Mouse (Mus musculus): ENCODE data around the gene Akr1a1. TPM values are rescaled to one million over a fixed set of nuclear protein-coding genes. Genes with fewer than 3 reads are reported as not detected.
"Not testable (repeated sequence)": the region's sequence is repeated elsewhere in the genome, so short reads cannot be mapped to it uniquely, and the experiment has no call there.

Akr1a1 gene
- polyA plus RNA-seq, 1 experiment from 2014 or later, result 751 TPM

DNA sequence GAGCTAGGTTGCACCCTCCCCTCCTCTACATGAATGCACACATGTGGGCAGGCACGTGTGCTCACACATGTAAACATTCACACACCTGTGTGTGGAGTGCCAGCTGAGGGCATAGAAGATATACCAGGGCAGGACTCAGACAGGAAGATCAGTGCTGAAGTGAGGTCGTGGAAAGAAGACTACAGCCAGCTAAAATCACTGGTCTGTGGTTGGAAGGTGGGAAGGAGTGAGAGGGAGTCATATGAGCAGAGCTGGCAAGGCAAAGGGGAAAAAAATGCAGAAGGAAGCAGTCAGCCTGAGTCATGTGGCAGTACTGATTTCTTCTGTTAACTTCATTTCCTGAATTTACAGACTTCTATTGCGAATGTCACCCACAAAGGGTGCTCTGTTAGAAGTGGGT, 16.7 kb upstream of the Akr1a1 start:
- Histone ChIP-seq H3K9ac (ENCODE audit: low read depth, low read length) (no peak overlapping the region), H3K27ac (ENCODE audit: low read depth, low read length) (no peak overlapping the region), H3K27me3 (ENCODE audit: control insufficient read depth, insufficient read depth, low read length) (no peaks in the 10 kb centered on the region), H3K4me3 (ENCODE audit: low read length) (no peak overlapping the region), H3K36me3 (ENCODE audit: control insufficient read depth, insufficient read depth, low read length) (no peaks in the 10 kb centered on the region), H3K4me2 (replicated peaks; ENCODE audit: low read depth, low read length) (no peak overlapping the region), H3K4me1 (ENCODE audit: control insufficient read depth, insufficient read depth, low read length) (no peaks in the 10 kb centered on the region), H3K9me3 (ENCODE audit: control insufficient read depth, low read length) (no peaks in the 10 kb centered on the region)
- WGBS, result 59% methylated on average over 3 of the region's 3 CpGs
- no peak for ATAC-seq (ENCODE audit: low FRiP score, low TSS enrichment)

DNA sequence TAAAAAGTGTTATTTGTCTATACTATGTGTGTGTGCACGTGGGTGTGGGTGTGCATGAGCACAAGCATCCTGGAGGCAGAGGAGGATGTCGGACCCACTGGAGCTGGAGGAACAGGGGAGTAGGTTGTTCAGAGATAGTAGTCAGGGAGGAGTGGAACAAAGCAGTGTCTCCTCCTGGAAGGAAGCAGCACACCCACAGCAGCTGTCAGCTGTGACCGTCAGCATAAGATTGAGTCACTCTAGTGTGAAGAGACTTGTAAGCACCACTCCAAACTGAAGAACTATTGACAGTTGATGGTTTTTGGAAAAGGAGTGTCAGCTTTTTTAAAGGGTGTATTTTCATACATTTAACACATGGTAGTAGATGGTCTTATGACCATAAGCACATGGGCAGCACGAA, 15.1 kb upstream of the Akr1a1 start:
- Histone ChIP-seq H3K27ac (ENCODE audit: low read depth, low read length) (no peak overlapping the region), H3K4me2 (replicated peaks; ENCODE audit: low read depth, low read length) (no peak overlapping the region), H3K36me3 (ENCODE audit: control insufficient read depth, insufficient read depth, low read length) (no peaks in the 10 kb centered on the region), H3K4me1 (ENCODE audit: control insufficient read depth, insufficient read depth, low read length) (no peaks in the 10 kb centered on the region), H3K9ac (ENCODE audit: low read depth, low read length) (no peak overlapping the region), H3K27me3 (ENCODE audit: control insufficient read depth, insufficient read depth, low read length) (no peaks in the 10 kb centered on the region), H3K9me3 (ENCODE audit: control insufficient read depth, low read length) (no peaks in the 10 kb centered on the region), H3K4me3 (ENCODE audit: low read length) (no peak overlapping the region)
- ATAC-seq (ENCODE audit: low FRiP score, low TSS enrichment), result no peak; the same call in 1 of the 2 replicates
- WGBS, result 62% methylated on average over 4 of the region's 4 CpGs

DNA sequence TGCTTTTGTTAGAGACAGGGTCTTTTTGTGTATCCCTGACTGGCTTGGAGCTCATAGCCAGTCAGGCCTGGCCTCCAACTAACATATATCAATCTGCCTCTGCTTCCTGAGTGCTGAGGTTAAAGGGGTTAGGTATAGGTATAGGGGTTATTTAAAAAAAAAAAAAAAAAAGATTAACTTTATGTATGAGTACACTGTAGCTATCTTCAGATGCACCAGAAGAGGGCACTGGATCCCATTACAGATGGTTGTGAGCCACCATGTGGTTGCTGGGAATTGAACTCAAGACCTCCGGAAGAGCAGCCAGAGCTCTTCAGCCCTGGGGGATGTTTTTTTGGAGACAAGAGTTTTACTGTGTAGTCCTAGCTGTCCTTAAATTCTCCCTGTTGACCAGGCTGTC, 10.5 kb upstream of the Akr1a1 start:
- Histone ChIP-seq H3K9me3 (ENCODE audit: control insufficient read depth, low read length) (no peaks in the 10 kb centered on the region), H3K9ac (ENCODE audit: low read depth, low read length) (no peak overlapping the region), H3K27me3 (ENCODE audit: control insufficient read depth, insufficient read depth, low read length) (no peaks in the 10 kb centered on the region), H3K27ac (ENCODE audit: low read depth, low read length) (no peak overlapping the region), H3K36me3 (ENCODE audit: control insufficient read depth, insufficient read depth, low read length) (no peaks in the 10 kb centered on the region), H3K4me1 (ENCODE audit: control insufficient read depth, insufficient read depth, low read length) (no peaks in the 10 kb centered on the region), H3K4me3 (ENCODE audit: low read length) (no peak overlapping the region), H3K4me2 (replicated peaks; ENCODE audit: low read depth, low read length) (no peak overlapping the region)
- WGBS, result 94% methylated on average over 1 of the region's 1 CpGs
- no peak for ATAC-seq (ENCODE audit: low FRiP score, low TSS enrichment)

DNA sequence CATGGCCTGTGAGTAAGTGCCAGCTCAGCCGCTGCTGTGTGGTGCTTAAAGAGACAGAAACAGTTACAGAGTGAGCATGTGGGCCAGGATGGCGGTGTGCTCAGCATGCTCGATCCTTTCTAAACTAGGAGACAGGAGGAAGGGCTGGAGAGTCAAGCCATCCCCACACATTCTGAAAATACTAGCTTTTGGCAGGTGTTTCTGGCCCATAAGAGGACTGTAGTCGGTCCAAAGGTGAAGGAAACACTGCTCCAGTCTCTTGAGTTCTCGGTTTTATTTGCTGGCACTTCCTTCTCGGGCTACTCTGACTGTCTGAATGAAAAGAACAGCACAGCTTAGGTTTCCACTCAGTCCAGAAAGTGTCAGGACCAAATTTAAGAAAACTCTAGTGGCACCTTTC, 9.3 kb upstream of the Akr1a1 start:
- no peak overlapping the region for H3K27ac ChIP-seq (ENCODE audit: low read depth, low read length)
- no peak overlapping the region for H3K4me2 ChIP-seq (replicated peaks; ENCODE audit: low read depth, low read length)
- H3K4me1 ChIP-seq (ENCODE audit: control insufficient read depth, insufficient read depth, low read length), result no peaks in the 10 kb centered on the region
- H3K27me3 ChIP-seq (ENCODE audit: control insufficient read depth, insufficient read depth, low read length), result no peaks in the 10 kb centered on the region
- ATAC-seq (ENCODE audit: low FRiP score, low TSS enrichment), result no peak
- no peak overlapping the region for H3K4me3 ChIP-seq (ENCODE audit: low read length)
- no peak overlapping the region for H3K9ac ChIP-seq (ENCODE audit: low read depth, low read length)
- no peaks in the 10 kb centered on the region for H3K36me3 ChIP-seq (ENCODE audit: control insufficient read depth, insufficient read depth, low read length)
- H3K9me3 ChIP-seq (ENCODE audit: control insufficient read depth, low read length), result no peaks in the 10 kb centered on the region
- WGBS, result 72% methylated on average over 6 of the region's 6 CpGs

DNA sequence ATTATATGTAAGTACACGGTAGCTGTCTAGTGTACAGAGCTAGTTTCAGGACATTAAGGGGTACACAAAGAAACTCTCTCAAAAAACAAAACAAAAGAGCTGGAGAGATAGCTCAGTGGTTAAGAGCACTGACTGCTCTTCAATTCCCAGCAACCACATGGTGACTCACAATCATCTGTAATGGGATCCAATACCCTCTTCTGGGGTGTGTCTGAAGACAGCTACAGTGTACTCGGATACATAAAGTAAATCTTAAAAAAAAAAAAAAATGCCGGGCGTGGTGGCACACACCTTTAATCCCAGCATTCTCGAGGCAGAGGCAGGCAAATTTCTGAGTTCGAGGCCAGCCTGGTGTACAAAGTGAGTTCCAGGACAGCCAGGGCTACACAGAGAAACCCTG, 8.4 kb upstream of the Akr1a1 start:
- H3K4me2 ChIP-seq (replicated peaks; ENCODE audit: low read depth, low read length); ATAC-seq (ENCODE audit: low FRiP score, low TSS enrichment); H3K9ac ChIP-seq (ENCODE audit: low read depth, low read length); H3K36me3 ChIP-seq (ENCODE audit: control insufficient read depth, insufficient read depth, low read length); H3K9me3 ChIP-seq (ENCODE audit: control insufficient read depth, low read length); H3K4me3 ChIP-seq (ENCODE audit: low read length); H3K4me1 ChIP-seq (ENCODE audit: control insufficient read depth, insufficient read depth, low read length); H3K27me3 ChIP-seq (ENCODE audit: control insufficient read depth, insufficient read depth, low read length): not testable (repeated sequence)
- 87% methylated on average over 6 of the region's 6 CpGs for WGBS
- H3K27ac ChIP-seq (ENCODE audit: low read depth, low read length), result peak overlapping the region; percentile 6; the same call in 1 of the 2 replicates

DNA sequence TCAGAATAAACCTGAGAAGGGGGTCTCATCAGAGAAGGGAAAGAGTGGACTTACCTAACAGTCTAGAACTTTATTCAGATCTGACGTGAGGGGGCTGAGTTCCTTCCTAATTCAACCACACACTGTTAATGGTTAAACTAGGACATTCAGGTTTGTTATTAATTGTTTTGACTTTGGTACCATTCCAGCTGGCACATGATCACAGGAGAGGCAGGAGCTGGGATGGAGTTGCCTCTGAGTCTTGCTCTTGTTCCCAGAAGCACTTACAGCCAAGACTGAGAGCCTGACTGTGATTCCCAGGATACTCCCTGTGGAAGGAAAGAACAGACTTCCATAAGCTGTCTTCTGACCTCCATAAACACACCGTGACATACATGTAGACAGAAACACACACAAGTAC, 8.0 kb upstream of the Akr1a1 start:
- Histone ChIP-seq H3K4me1 (ENCODE audit: control insufficient read depth, insufficient read depth, low read length) (no peaks in the 10 kb centered on the region), H3K27ac (ENCODE audit: low read depth, low read length) (peak overlapping the region; percentile 6; the same call in 1 of the 2 replicates), H3K9me3 (ENCODE audit: control insufficient read depth, low read length) (no peaks in the 10 kb centered on the region), H3K4me3 (ENCODE audit: low read length) (no peak overlapping the region), H3K9ac (ENCODE audit: low read depth, low read length) (no peak overlapping the region), H3K4me2 (replicated peaks; ENCODE audit: low read depth, low read length) (no peak overlapping the region), H3K27me3 (ENCODE audit: control insufficient read depth, insufficient read depth, low read length) (no peaks in the 10 kb centered on the region), H3K36me3 (ENCODE audit: control insufficient read depth, insufficient read depth, low read length) (no peaks in the 10 kb centered on the region)
- ATAC-seq (ENCODE audit: low FRiP score, low TSS enrichment), result peak; percentile 61; the same call in 1 of the 2 replicates
- WGBS, result 53% methylated on average over 2 of the region's 2 CpGs

DNA sequence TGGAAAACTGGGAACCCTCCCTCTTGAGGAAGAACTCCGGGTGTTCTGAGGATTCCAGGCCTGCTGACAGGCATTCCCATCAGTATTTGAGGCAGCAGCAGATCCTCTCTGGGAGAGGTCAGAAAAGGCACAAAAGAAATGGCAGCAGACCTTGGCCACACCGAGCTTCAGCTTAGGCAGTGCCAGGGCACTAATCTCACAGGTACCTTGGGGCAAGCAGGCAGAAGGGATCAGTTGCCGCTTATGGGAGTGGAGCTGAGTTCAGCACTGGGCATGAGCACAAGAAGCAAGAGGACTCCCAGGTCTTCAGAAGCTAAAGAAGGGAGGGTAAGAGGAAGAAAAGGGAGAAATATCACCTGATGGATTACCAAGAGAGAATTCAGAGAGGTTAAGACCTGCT, 6.5 kb upstream of the Akr1a1 start:
- Histone ChIP-seq H3K36me3 (ENCODE audit: control insufficient read depth, insufficient read depth, low read length) (no peaks in the 10 kb centered on the region), H3K27ac (ENCODE audit: low read depth, low read length) (no peak overlapping the region), H3K9ac (ENCODE audit: low read depth, low read length) (no peak overlapping the region), H3K4me3 (ENCODE audit: low read length) (no peak overlapping the region), H3K4me1 (ENCODE audit: control insufficient read depth, insufficient read depth, low read length) (no peaks in the 10 kb centered on the region), H3K4me2 (replicated peaks; ENCODE audit: low read depth, low read length) (no peak overlapping the region), H3K27me3 (ENCODE audit: control insufficient read depth, insufficient read depth, low read length) (no peaks in the 10 kb centered on the region), H3K9me3 (ENCODE audit: control insufficient read depth, low read length) (no peaks in the 10 kb centered on the region)
- ATAC-seq (ENCODE audit: low FRiP score, low TSS enrichment), result no peak
- 57% methylated on average over 3 of the region's 3 CpGs for WGBS

DNA sequence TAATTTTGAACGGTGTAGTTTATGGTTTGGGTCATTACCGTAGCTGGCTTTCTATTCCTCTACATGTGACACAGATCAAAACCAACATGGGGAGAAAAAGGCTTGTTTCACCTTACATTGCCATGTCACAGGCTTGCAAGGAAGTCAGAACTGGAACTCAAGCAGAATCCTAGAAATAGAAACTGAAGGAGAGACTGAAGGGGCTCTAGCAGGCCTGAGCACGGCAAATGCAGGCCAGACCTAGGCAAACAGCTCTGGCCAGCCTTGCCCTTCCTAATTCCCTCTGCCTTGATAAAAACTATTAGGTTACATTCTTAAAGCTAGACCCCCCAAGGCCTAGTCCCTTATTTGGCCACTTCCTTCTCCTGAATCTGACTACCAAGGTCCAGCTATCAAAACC, 4.2 kb upstream of the Akr1a1 start:
- Histone ChIP-seq H3K4me2 (replicated peaks; ENCODE audit: low read depth, low read length) (no peak overlapping the region), H3K36me3 (ENCODE audit: control insufficient read depth, insufficient read depth, low read length) (no peaks in the 10 kb centered on the region), H3K9ac (ENCODE audit: low read depth, low read length) (no peak overlapping the region), H3K27ac (ENCODE audit: low read depth, low read length) (no peak overlapping the region), H3K27me3 (ENCODE audit: control insufficient read depth, insufficient read depth, low read length) (no peaks in the 10 kb centered on the region), H3K4me1 (ENCODE audit: control insufficient read depth, insufficient read depth, low read length) (peaks cover 4% of the 10 kb centered on the region; the same call in 1 of the 2 replicates), H3K9me3 (ENCODE audit: control insufficient read depth, low read length) (no peaks in the 10 kb centered on the region), H3K4me3 (ENCODE audit: low read length) (no peak overlapping the region)
- WGBS, result 72% methylated on average over 3 of the region's 3 CpGs
- no peak for ATAC-seq (ENCODE audit: low FRiP score, low TSS enrichment)

DNA sequence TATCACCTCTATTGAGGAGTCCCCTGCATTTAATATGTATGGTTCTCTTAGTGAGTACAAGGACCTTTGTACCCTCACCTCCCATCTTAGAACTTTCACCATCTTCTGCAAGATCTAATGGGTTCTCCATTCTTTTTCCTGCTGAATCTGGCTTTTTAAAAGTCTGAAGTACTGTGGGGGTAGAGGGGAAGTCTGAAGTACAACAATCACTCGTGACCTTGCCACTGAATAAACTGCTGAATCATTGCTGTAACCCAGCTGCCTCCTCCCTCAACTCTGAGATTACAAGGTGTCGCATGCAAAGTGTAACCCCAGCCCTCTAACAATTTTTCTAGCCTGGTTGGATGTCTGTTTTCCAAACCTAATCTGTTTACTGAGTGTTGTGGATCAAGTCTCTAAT, 3.6 kb upstream of the Akr1a1 start:
- no peak overlapping the region for H3K9ac ChIP-seq (ENCODE audit: low read depth, low read length)
- ATAC-seq (ENCODE audit: low FRiP score, low TSS enrichment), result no peak
- H3K9me3 ChIP-seq (ENCODE audit: control insufficient read depth, low read length), result no peaks in the 10 kb centered on the region
- WGBS, result 55% methylated on average over 2 of the region's 2 CpGs
- H3K4me1 ChIP-seq (ENCODE audit: control insufficient read depth, insufficient read depth, low read length), result peaks cover 6% of the 10 kb centered on the region
- no peak overlapping the region for H3K27ac ChIP-seq (ENCODE audit: low read depth, low read length)
- H3K36me3 ChIP-seq (ENCODE audit: control insufficient read depth, insufficient read depth, low read length), result no peaks in the 10 kb centered on the region
- no peak overlapping the region for H3K4me2 ChIP-seq (replicated peaks; ENCODE audit: low read depth, low read length)
- no peak overlapping the region for H3K4me3 ChIP-seq (ENCODE audit: low read length)
- no peaks in the 10 kb centered on the region for H3K27me3 ChIP-seq (ENCODE audit: control insufficient read depth, insufficient read depth, low read length)

DNA sequence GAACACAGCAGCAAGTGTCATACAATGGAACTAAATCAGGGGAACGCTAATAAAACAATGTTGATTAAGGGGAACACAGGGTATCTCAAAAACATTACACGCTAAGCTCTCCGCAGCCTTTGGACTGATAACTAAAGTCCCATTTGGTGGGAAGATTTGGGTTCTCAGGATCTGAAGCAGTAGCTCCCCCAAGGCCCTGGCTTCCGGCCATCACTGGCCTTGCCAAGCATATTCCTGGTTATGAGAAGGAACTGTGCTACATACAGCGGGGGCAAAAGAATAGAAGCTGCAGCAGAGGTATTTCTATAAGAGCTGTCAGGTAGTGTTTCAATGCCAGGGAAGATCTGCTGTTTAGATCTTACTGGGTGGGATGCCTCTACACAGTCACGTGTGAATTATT, 1.7 kb upstream of the Akr1a1 start:
- ATAC-seq (ENCODE audit: low FRiP score, low TSS enrichment), result no peak
- WGBS, result 89% methylated on average over 6 of the region's 6 CpGs
- peaks cover 2% of the 10 kb centered on the region; the same call in 1 of the 2 replicates for H3K36me3 ChIP-seq (ENCODE audit: control insufficient read depth, insufficient read depth, low read length)
- H3K4me2 ChIP-seq (replicated peaks; ENCODE audit: low read depth, low read length), result no peak overlapping the region
- peaks cover 13% of the 10 kb centered on the region for H3K4me1 ChIP-seq (ENCODE audit: control insufficient read depth, insufficient read depth, low read length)
- no peak overlapping the region for H3K9ac ChIP-seq (ENCODE audit: low read depth, low read length)
- no peaks in the 10 kb centered on the region for H3K9me3 ChIP-seq (ENCODE audit: control insufficient read depth, low read length)
- no peaks in the 10 kb centered on the region for H3K27me3 ChIP-seq (ENCODE audit: control insufficient read depth, insufficient read depth, low read length)
- no peak overlapping the region for H3K4me3 ChIP-seq (ENCODE audit: low read length)
- H3K27ac ChIP-seq (ENCODE audit: low read depth, low read length), result no peak overlapping the region
